Mouse (Mus musculus) C2C12 (cell line): ENCODE measurements around the gene Ttbk2. TPM values are rescaled to one million over a fixed set of nuclear protein-coding genes. Genes with fewer than 3 reads are reported as not detected.

ENCODE experiments used
- H3K27me3 ChIP-seq: one replicate; pipeline ENCODE4 v1.6.1; 2011; ENCODE audit not compliant: control insufficient read depth, insufficient read depth, insufficient read length
- H3K36me3 ChIP-seq: one replicate; pipeline ENCODE4 v1.6.1; 2011; ENCODE audit not compliant: control insufficient read depth, insufficient read depth
- H3K4me3 ChIP-seq: one replicate; pipeline ENCODE4 v1.5.1; 2011; ENCODE audit warnings: mild to moderate bottlenecking, control low read depth; ENCODE audit not compliant: poor library complexity, insufficient read depth, severe bottlenecking
- H3K79me2 ChIP-seq: one replicate; pipeline ENCODE4 v1.6.1; 2011; ENCODE audit not compliant: control insufficient read depth, insufficient read depth
- H3K79me3 ChIP-seq: one replicate; pipeline ENCODE4 v1.6.1; 2011; ENCODE audit warnings: low read depth, control low read depth
- H3ac ChIP-seq: one replicate; pipeline ENCODE3; 2011; ENCODE audit warnings: low read depth; ENCODE audit not compliant: control insufficient read depth, insufficient read length
- CEBPB ChIP-seq: IDR thresholded peaks from one replicate; pipeline ENCODE4 v1.6.1; 2011; ENCODE audit warnings: low read depth, mild to moderate bottlenecking, control low read depth, moderate library complexity
- CTCF ChIP-seq: IDR thresholded peaks from one replicate; pipeline ENCODE4 v1.5.1; 2011; ENCODE audit not compliant: control insufficient read depth, insufficient read depth, insufficient read length
- FOSL1 ChIP-seq: IDR thresholded peaks from one replicate; pipeline ENCODE4 v1.8.0; 2011; ENCODE audit warnings: mild to moderate bottlenecking, low read length; ENCODE audit not compliant: poor library complexity, insufficient read depth, severe bottlenecking
- MAX ChIP-seq: IDR thresholded peaks from one replicate; pipeline ENCODE4 v1.6.1; 2011; ENCODE audit warnings: mild to moderate bottlenecking, control low read depth
- MYOD1 ChIP-seq: IDR thresholded peaks from one replicate; pipeline ENCODE4 v1.6.1; 2011; ENCODE audit warnings: low read depth; ENCODE audit not compliant: control insufficient read depth, insufficient read length
- MYOG ChIP-seq: IDR thresholded peaks from one replicate; pipeline ENCODE4 v1.6.1; 2011; ENCODE audit not compliant: control insufficient read depth, insufficient read length; ENCODE audit errors: extremely low read depth
- USF1 ChIP-seq: IDR thresholded peaks from one replicate; pipeline ENCODE4 v1.6.1; 2011; ENCODE audit warnings: low read depth, mild to moderate bottlenecking, control low read depth, moderate library complexity
- polyA plus RNA-seq: library from polyadenylated mRNA; unstranded; fragments of >200 nt; fragmentation: generic; extraction: Trizol; gene quantifications from one replicate; pipeline ENCODE4 v1.2.1, GENCODE M21; 2012; ENCODE audit warnings: missing spikeins

Gene Ttbk2
- polyA plus RNA-seq, 1 experiment: 2.0 TPM

DNA sequence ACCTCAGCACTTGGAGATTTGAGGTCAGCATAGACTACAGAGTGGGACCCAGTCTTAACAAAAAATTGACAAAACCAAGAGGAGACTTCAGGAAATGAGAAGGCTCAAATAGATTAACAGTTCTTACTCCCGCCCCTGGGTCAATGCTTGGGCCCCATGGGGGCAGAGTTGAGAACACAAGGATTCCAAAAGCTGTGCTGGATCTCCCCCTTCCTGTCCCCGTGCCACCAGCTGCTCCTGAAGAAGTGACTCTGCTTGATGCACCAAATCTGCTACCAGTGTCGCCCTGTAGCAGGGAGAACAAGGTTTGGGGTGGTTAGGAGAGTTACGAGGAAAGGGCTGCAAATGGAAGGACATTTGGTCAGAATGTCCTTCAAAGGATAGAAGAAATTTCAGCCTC, 126.8 kb downstream of the Ttbk2 start:
- Histone ChIP-seq H3K36me3 (peaks cover 97% of the 10 kb centered on the region), H3K79me3 (no peaks in the 10 kb centered on the region), H3K4me3 (no peak overlapping the region), H3K79me2 (peaks cover 4% of the 10 kb centered on the region), H3K27me3 (no peaks in the 10 kb centered on the region), H3ac (no peak overlapping the region)
- no peak for TF ChIP-seq USF1
- no peak for TF ChIP-seq MAX
- TF ChIP-seq CEBPB: no peak
- TF ChIP-seq CTCF: no peak
- TF ChIP-seq MYOG: no peak
- TF ChIP-seq MYOD1: no peak
- no peak for TF ChIP-seq FOSL1

DNA sequence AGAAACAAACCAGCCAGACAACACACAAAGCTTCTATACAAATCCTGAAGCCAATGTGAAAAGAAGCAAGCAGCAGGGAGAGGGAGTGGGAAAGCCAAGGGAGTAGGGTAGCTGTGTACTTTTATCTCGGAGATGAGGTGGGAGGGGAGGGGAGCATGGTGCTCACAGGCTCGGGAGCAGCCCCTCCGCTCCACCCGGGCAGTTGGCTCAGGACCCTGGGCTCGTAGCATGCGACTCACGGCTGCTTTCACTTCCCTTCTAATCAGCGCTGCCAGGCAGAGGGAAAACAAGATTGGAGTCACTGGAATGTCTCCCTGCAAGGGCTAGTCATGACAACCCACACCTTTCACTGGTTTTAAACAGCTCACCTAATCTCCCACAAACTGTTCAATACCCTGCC, 127.9 kb downstream of the Ttbk2 start:
- Histone ChIP-seq H3K27me3 (no peaks in the 10 kb centered on the region), H3K79me3 (no peaks in the 10 kb centered on the region), H3K4me3 (no peak overlapping the region), H3K36me3 (peaks cover 97% of the 10 kb centered on the region), H3K79me2 (no peaks in the 10 kb centered on the region), H3ac (no peak overlapping the region)
- TF ChIP-seq MYOD1: no peak
- TF ChIP-seq MYOG: no peak
- TF ChIP-seq FOSL1: no peak
- TF ChIP-seq CEBPB: no peak
- no peak for TF ChIP-seq CTCF
- TF ChIP-seq MAX: no peak
- TF ChIP-seq USF1: no peak

DNA sequence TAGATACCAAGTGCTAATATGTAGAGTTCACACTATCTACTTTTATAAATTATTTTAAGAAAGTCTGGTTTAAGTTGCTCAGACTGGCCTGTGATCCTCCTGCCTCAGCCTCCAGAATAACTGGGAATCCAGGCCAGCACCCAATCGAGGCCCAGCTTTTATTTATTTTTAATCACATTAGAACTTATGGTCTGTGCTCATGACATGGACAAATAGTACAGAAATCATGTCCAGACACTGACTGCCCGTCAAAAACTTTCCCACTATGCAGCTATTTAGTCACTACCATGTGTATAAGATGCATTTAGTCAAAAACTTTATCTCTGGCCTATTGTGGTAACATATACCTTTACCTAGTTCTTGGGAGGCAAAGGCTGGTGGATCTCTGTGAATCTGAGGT, 128.5 kb downstream of the Ttbk2 start:
- no peak for TF ChIP-seq CEBPB
- no peak for TF ChIP-seq USF1
- TF ChIP-seq CTCF: no peak
- Histone ChIP-seq H3K36me3 (peaks cover 97% of the 10 kb centered on the region), H3K27me3 (no peaks in the 10 kb centered on the region), H3K79me2 (no peaks in the 10 kb centered on the region), H3ac (no peak overlapping the region), H3K79me3 (no peaks in the 10 kb centered on the region), H3K4me3 (no peak overlapping the region)

DNA sequence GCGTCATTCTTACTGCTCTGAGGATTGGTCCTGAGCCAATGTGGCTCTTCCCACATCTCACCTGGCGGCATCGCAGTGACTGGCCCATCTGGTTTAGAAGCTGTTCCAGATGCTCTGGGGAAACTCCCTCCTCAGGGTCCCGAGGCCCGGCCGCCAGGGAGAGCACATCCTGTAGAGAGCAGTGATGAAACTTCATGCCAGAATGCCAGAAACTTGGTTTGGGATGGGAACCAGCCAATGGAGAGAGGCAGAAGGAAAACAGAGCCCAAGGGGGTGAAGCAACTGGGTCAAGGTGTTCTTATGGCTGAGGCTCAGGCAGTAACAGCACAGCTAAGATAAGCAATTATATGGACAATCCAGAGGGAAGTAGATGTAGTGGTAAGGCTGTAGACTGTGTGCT, 129.6 kb downstream of the Ttbk2 start:
- no peak overlapping the region for H3K4me3 ChIP-seq
- TF ChIP-seq CTCF (no peak), MYOG (no peak), USF1 (no peak), CEBPB (no peak), MAX (no peak)
- H3K79me2 ChIP-seq: no peaks in the 10 kb centered on the region
- H3K27me3 ChIP-seq: no peaks in the 10 kb centered on the region
- no peak overlapping the region for H3ac ChIP-seq
- no peaks in the 10 kb centered on the region for H3K79me3 ChIP-seq
- peaks cover 97% of the 10 kb centered on the region for H3K36me3 ChIP-seq

DNA sequence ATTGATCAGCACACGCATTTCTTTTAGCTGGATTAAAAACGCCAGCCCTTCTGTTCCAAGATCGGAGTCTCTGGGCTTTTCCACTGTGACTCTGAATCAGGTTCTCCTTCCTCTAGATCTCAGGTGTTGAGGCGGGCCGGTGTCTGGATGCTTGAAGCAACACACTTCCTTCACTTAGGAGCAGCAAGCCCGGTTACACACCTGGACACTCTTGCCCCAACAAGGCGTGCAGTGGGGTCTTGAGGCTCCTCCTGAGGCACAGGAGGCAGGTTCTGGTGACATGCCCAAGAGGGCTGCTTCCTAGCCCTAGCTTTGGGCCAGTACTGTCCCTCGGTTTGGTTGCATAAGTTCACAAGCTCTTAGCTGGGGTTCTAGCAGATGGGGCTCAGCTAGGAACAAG, 131.9 kb downstream of the Ttbk2 start:
- Histone ChIP-seq H3K79me2 (no peaks in the 10 kb centered on the region), H3K27me3 (no peaks in the 10 kb centered on the region), H3K36me3 (peaks cover 97% of the 10 kb centered on the region), H3K4me3 (no peak overlapping the region), H3ac (no peak overlapping the region), H3K79me3 (no peaks in the 10 kb centered on the region)
- TF ChIP-seq USF1 (no peak), CEBPB (no peak), MAX (no peak), MYOD1 (no peak), FOSL1 (no peak), MYOG (no peak), CTCF (no peak)

DNA sequence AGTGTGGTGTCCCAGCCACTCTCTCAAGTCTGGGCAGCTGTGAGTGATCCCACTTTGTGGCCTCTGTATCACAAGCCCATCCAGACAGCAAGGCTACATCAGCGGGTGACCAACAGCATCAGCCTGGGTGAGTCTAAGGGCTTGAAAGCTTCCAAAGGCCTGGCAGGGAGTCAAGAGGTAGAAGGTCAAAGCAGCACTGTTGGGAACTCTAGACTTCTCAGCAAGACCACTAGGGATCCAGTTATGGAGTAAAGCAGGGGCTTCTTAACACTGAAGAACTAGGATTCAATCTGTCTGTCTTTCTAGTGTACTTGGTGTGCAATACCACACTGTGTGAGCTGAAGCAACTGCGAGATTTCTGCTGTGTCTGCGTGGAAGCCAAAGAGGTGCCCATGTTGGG, 137.0 kb downstream of the Ttbk2 start:
- Histone ChIP-seq H3K36me3 (peaks cover 76% of the 10 kb centered on the region), H3K79me3 (no peaks in the 10 kb centered on the region), H3ac (no peak overlapping the region), H3K4me3 (no peak overlapping the region), H3K79me2 (no peaks in the 10 kb centered on the region), H3K27me3 (no peaks in the 10 kb centered on the region)
- TF ChIP-seq MYOD1: no peak
- no peak for TF ChIP-seq MAX
- no peak for TF ChIP-seq USF1
